Mouse (Mus musculus) hindbrain, embryonic 10.5 days (tissue): ENCODE measurements around the gene Vopp1. TPM values are rescaled to one million over a fixed set of nuclear protein-coding genes. Genes with fewer than 3 reads are reported as not detected.

Experiments used
- DNase-seq: peaks from one replicate; pipeline ENCODE4 v3.0.0-alpha.2; 2017; ENCODE audit warnings: low spot score
- H3K27ac ChIP-seq: fragments of 300-500 bp; sonication (generic); 2 replicates; pipeline ENCODE4 v1.5.1; 2016; ENCODE audit warnings: mild to moderate bottlenecking, moderate library complexity
- H3K27me3 ChIP-seq: fragments of 300-500 bp; sonication (generic); 2 replicates; pipeline ENCODE4 v1.6.1; 2016; ENCODE audit warnings: mild to moderate bottlenecking; ENCODE audit not compliant: poor library complexity, insufficient read depth, severe bottlenecking
- H3K36me3 ChIP-seq: fragments of 300-500 bp; sonication (generic); 2 replicates; pipeline ENCODE4 v1.6.1; 2016; ENCODE audit warnings: mild to moderate bottlenecking, moderate library complexity
- H3K4me1 ChIP-seq: fragments of 300-500 bp; sonication (generic); replicated peaks from 2 replicates; pipeline ENCODE4 v1.6.1; 2016; ENCODE audit warnings: mild to moderate bottlenecking
- H3K4me3 ChIP-seq: fragments of 300-500 bp; sonication (generic); 2 replicates; pipeline ENCODE4 v1.5.1; 2016; ENCODE audit warnings: mild to moderate bottlenecking, moderate library complexity
- H3K9me3 ChIP-seq: fragments of 300-500 bp; sonication (generic); 2 replicates; pipeline ENCODE4 v1.6.1; 2016; ENCODE audit warnings: mild to moderate bottlenecking, moderate library complexity
- WGBS: fragments of 180-500 bp; shearing (Covaris S2); methylation state at CpG from one replicate; pipeline ENCODE4 v1.1.7; 2016; 5-methylcytosine and 5-hydroxymethylcytosine counted together
- polyA plus RNA-seq: library from polyadenylated mRNA; unstranded; fragments of >200 nt; fragmentation: Nextera tagmentation; extraction: Ambion mirVana; gene quantifications from 2 replicates; pipeline ENCODE4 v1.2.1, GENCODE M21; 2016

Gene Vopp1
- polyA plus RNA-seq, 1 experiment from 2014 or later, result 72.1 TPM

DNA sequence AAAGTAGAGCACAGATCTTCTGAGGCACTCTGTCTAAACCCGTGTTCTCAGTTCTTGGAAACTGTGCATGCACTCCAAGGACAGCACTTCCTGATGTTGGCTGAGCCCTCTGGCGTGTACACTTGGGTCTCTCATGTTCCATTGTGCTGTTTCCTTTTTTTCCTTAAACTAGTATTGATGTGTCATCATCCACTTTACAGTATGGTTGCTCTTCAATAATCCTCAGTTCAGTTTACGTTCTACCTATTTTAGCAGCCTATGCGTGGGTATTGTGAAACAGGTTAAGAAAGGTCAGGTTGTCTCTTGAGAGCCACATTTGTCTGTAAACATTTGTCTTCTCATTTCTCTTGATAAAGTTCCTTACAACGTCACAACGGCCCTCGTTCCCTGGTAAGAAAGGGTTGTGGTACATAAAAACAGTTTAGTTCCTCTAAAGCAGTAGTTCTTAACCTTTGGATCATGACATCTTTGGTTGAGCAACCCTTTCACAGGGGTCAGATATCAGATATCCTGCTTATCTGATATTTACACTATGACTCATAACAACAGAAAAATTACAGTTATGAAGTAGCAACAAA lies 55.9 kb downstream of the Vopp1 start:
- WGBS, result 93% methylated on average over 7 of the region's 7 CpGs
- DNase-seq, result no peak
- no peaks in the 10 kb centered on the region for H3K4me1 ChIP-seq
- no peaks in the 10 kb centered on the region for H3K9me3 ChIP-seq
- no peaks in the 10 kb centered on the region for H3K27me3 ChIP-seq
- H3K4me3 ChIP-seq, result no peak overlapping the region
- peaks cover 58% of the 10 kb centered on the region for H3K36me3 ChIP-seq
- H3K27ac ChIP-seq, result no peak overlapping the region

- Histone ChIP-seq H3K27me3 (no peaks in the 10 kb centered on the region), H3K27ac (no peak overlapping the region), H3K4me1 (no peaks in the 10 kb centered on the region), H3K9me3 (no peaks in the 10 kb centered on the region), H3K4me3 (no peak overlapping the region), H3K36me3 (peaks cover 45% of the 10 kb centered on the region)
- WGBS, result 78% methylated on average over 8 of the region's 8 CpGs
- DNase-seq, result no peak
Observed at GRCm38 (mm10) chr6:57767112-57767868, 57.7 kb downstream of the Vopp1 start.

GRCm38 (mm10) chr6:57766287-57766686 lies 58.7 kb downstream of the Vopp1 start:
- Histone ChIP-seq H3K9me3 (no peaks in the 10 kb centered on the region), H3K4me1 (no peaks in the 10 kb centered on the region), H3K27ac (0 out of 2 replicates have a peak overlapping the region, but pooled peaks have one; percentile 12), H3K27me3 (no peaks in the 10 kb centered on the region), H3K4me3 (no peak overlapping the region), H3K36me3 (peaks cover 47% of the 10 kb centered on the region)
- no peak for DNase-seq
- 90% methylated on average over 1 of the region's 1 CpGs for WGBS

DNA sequence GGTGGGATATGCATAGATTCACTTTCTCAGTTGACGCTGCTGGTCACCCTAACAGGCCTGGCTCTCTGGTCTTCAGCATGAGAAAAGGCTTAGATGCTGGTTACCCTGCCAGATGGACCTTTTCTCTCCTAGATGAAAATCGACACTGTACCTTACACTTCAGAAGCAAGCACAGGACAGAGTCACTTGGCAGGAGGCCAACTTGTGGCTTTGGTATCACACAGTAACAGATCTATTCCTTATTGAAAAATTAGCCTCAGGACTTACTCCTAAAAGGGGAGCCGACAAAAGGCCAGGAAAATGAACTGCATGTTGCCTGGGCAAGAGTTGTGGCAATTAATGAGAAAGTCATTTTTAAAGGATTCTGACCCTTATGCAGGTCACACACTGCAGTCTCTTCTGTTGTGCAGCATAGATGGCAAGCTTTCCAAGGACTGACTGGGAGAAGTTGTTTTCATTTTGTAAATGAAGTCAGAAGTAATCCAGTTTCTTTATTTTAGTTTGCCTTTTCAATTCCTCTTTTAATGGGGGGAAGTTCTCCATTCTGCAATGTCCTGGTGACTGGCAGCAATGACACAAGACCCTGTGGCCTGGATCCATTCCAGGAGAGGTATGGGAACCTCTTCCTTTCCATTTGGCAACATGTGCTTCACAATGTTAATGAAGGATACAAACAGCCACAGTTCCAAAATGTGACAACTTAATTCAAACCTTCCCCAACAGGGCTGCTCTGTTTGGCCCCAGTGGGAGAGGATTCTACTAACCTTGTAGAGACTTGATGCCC lies 59.7 kb downstream of the Vopp1 start:
- 84% methylated on average over 3 of the region's 3 CpGs for WGBS
- H3K9me3 ChIP-seq, result no peaks in the 10 kb centered on the region
- H3K27ac ChIP-seq, result no peak overlapping the region
- no peak overlapping the region for H3K4me3 ChIP-seq
- H3K27me3 ChIP-seq, result no peaks in the 10 kb centered on the region
- H3K36me3 ChIP-seq, result peaks cover 47% of the 10 kb centered on the region
- no peak for DNase-seq
- H3K4me1 ChIP-seq, result no peaks in the 10 kb centered on the region

GRCm38 (mm10) chr6:57763054-57763453 lies 61.9 kb downstream of the Vopp1 start:
- no peak overlapping the region for H3K4me3 ChIP-seq
- no peak for DNase-seq
- peaks cover 47% of the 10 kb centered on the region for H3K36me3 ChIP-seq
- H3K27me3 ChIP-seq, result no peaks in the 10 kb centered on the region
- no peaks in the 10 kb centered on the region for H3K4me1 ChIP-seq
- H3K9me3 ChIP-seq, result no peaks in the 10 kb centered on the region
- H3K27ac ChIP-seq, result no peak overlapping the region

GRCm38 (mm10) chr6:57753962-57754759 lies 70.8 kb downstream of the Vopp1 start:
- DNase-seq, result no peak
- Histone ChIP-seq H3K9me3 (no peaks in the 10 kb centered on the region), H3K4me1 (no peaks in the 10 kb centered on the region), H3K27me3 (no peaks in the 10 kb centered on the region), H3K4me3 (no peak overlapping the region), H3K27ac (no peak overlapping the region), H3K36me3 (peaks cover 54% of the 10 kb centered on the region)
- WGBS, result 91% methylated on average over 9 of the region's 9 CpGs

- no peak for DNase-seq
- Histone ChIP-seq H3K4me1 (no peaks in the 10 kb centered on the region), H3K36me3 (no peaks in the 10 kb centered on the region), H3K27ac (no peak overlapping the region), H3K27me3 (no peaks in the 10 kb centered on the region), H3K4me3 (no peak overlapping the region), H3K9me3 (no peaks in the 10 kb centered on the region)
- WGBS, result 93% methylated on average over 2 of the region's 2 CpGs
Observed at GRCm38 (mm10) chr6:57745748-57746129, 79.2 kb downstream of the Vopp1 start.

- no peaks in the 10 kb centered on the region for H3K4me1 ChIP-seq
- no peak overlapping the region for H3K27ac ChIP-seq
- peaks cover 2% of the 10 kb centered on the region; the same call in 1 of the 2 replicates for H3K36me3 ChIP-seq
- H3K27me3 ChIP-seq, result no peaks in the 10 kb centered on the region
- no peak for DNase-seq
- 93% methylated on average over 4 of the region's 4 CpGs for WGBS
- no peak overlapping the region for H3K4me3 ChIP-seq
- H3K9me3 ChIP-seq, result no peaks in the 10 kb centered on the region
Observed at GRCm38 (mm10) chr6:57744974-57745747, 79.8 kb downstream of the Vopp1 start.

GRCm38 (mm10) chr6:57744123-57744522 lies 80.8 kb downstream of the Vopp1 start:
- no peaks in the 10 kb centered on the region for H3K27me3 ChIP-seq
- H3K4me1 ChIP-seq, result no peaks in the 10 kb centered on the region
- 96% methylated on average over 2 of the region's 2 CpGs for WGBS
- H3K27ac ChIP-seq, result no peak overlapping the region
- H3K9me3 ChIP-seq, result no peaks in the 10 kb centered on the region
- no peak for DNase-seq
- no peak overlapping the region for H3K4me3 ChIP-seq
- H3K36me3 ChIP-seq, result peaks cover 12% of the 10 kb centered on the region

- Histone ChIP-seq H3K27ac (no peak overlapping the region), H3K4me1 (no peaks in the 10 kb centered on the region), H3K4me3 (no peak overlapping the region), H3K27me3 (no peaks in the 10 kb centered on the region), H3K36me3 (peaks cover 17% of the 10 kb centered on the region), H3K9me3 (no peaks in the 10 kb centered on the region)
- DNase-seq, result no peak
- 63% methylated on average over 2 of the region's 2 CpGs for WGBS
Observed at GRCm38 (mm10) chr6:57743333-57743732, 81.6 kb downstream of the Vopp1 start.

DNA sequence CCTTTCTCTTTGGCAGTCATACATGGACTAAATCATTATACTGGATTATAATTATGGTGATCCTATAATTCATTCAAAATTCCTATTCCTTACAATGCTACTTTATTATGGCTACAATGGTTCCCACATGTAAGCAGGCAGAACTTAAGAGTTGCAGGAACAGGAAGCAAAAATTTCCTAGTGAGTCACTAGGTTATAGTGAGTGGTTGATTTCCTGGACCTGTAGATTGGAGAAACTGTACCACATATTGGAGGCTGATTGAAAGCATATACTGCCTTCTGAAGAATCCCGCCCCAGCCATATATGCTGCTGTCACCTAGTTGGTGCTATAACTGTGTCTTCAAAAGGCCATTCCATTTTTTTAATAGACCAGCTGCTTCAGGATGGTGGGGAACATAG lies 82.2 kb downstream of the Vopp1 start:
- Histone ChIP-seq H3K4me3 (no peak overlapping the region), H3K27ac (no peak overlapping the region), H3K9me3 (no peaks in the 10 kb centered on the region), H3K4me1 (no peaks in the 10 kb centered on the region), H3K36me3 (peaks cover 22% of the 10 kb centered on the region), H3K27me3 (no peaks in the 10 kb centered on the region)
- WGBS, result 93% methylated on average over 1 of the region's 1 CpGs
- DNase-seq, result no peak

- Histone ChIP-seq H3K36me3 (peaks cover 21% of the 10 kb centered on the region), H3K4me3 (no peak overlapping the region), H3K9me3 (no peaks in the 10 kb centered on the region), H3K27ac (no peak overlapping the region), H3K27me3 (no peaks in the 10 kb centered on the region), H3K4me1 (no peaks in the 10 kb centered on the region)
- no peak for DNase-seq
- WGBS, result 95% methylated on average over 1 of the region's 1 CpGs
Observed at GRCm38 (mm10) chr6:57721347-57721746, 103.6 kb downstream of the Vopp1 start.
